Mouse (Mus musculus): ENCODE data around the gene Sec31a. TPM values are rescaled to one million over a fixed set of nuclear protein-coding genes. Genes with fewer than 3 reads are reported as not detected.

Gene Sec31a
- 314 and 435 TPM in 2 replicates for polyA plus RNA-seq (2012; rRNA removed)

DNA sequence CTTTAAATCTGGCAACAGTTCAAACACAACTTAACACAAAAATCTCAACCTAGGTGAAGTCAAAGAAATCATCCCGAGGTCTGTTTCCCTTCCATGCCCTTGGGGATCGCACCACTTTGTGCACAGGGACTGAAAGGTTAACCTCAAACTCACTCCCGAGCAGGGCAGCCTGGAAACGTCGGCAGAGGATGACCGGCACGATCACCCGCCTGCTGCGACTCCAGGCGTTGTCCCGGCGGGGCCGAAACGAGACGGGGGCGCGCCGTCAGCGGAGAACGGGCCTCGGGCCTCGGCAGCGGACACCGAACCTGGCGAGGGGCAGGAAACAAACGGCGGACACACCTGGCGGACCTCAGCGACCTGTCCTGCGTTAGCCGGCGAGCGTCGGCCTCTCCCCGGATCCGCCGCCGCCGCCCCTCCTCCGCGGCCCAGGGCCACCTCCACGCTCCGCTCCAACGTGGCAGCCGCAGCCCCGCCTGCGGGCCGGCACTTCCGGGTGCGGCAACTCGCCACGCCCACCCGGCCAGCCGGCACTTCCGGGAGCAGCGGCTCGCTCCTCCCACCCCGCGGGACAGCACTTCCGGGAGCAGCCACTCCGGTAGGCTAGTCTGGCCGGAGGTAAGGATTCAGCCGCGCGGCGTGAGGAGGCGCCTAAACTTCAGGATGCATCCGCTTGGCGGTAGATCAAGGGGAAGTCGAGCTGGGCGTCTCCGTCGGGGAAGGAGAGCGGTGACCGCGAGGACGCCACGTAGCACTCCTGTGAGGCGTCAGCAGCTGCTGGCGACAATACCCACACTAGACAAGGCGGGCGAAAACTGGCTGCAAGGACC lies at the start of gene Sec31a:
Gene Sec31a (minus strand): TSS at position 474 of the 830 bp plus-strand sequence.

Other genes starting within 250 kb of the Sec31a start
- 5.2 and 7.3 TPM in 2 replicates for gene Lin54, start 84.4 kb upstream of the Sec31a start, polyA plus RNA-seq (2012; rRNA removed)
- gene Cops4, start 102.1 kb upstream of the Sec31a start, polyA plus RNA-seq (2012; rRNA removed): 19.1 and 22.9 TPM in 2 replicates
- 50.6 and 73.0 TPM in 2 replicates for gene Plac8, start 156.0 kb upstream of the Sec31a start, polyA plus RNA-seq (2012; rRNA removed)